Mouse (Mus musculus): ENCODE measurements around the gene S100a11. TPM values are rescaled to one million over a fixed set of nuclear protein-coding genes. Genes with fewer than 3 reads are reported as not detected.

Gene S100a11
- polyA plus RNA-seq, 1 experiment = 21.5 TPM

DNA sequence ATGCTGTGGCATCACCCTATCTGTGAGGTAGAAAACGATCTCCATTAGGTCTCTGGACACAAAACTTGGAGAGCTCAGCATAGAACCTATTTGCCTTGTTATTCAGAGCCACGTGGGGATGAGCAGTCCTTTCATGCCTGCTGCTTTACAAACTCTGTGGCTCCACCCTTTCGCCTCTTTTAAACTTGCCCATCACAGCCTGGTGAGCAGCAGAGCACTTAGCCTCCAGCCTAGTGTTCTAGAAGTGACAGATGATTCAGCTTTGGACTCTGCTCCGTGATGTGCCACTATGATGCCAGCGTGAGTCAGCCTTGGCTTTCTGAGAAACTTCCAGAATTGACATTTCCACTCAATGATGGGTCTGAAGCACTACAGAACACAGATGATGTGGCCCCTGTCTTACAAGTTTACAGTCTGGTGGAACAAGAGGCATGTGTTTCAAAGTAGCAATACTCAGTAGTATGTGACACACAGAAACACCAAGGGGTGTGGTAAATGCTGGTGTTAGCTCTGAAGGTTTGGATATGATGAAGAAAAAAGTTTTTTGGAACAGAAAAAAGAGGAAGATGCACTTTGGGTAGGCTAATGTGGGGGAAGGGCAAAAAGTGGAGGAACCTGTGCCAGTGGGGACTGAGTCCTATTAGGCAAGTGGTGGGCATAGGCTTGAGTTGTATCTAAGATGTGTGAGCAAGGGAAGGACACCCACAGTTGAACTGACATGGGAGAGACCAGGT, 51.9 kb downstream of the S100a11 start:
- H3K4me3 ChIP-seq (ENCODE audit: insufficient read depth, low read length) = no peak overlapping the region
- TF ChIP-seq CTCF (IDR thresholded peaks at IDR 0.05; ENCODE audit: extremely low read depth, insufficient read depth, low read length) = no peak
- no peak overlapping the region for H3K27ac ChIP-seq (ENCODE audit: insufficient read depth, low read length)
- no peaks in the 10 kb centered on the region for H3K4me1 ChIP-seq (ENCODE audit: control insufficient read depth, insufficient read depth, low read length)

Other genes starting within 250 kb of the S100a11 start
- not detected in 2 replicates for gene Flg, start 247.0 kb upstream of the S100a11 start, polyA plus RNA-seq (2012; rRNA removed)
- 0.02 TPM in 2 replicates for gene Hrnr, start 200.7 kb upstream of the S100a11 start, polyA plus RNA-seq (2012; rRNA removed)
- not detected in 2 replicates for gene Rptn, start 126.8 kb upstream of the S100a11 start, polyA plus RNA-seq (2012; rRNA removed)
- 1.5 and 1.8 TPM in 2 replicates for gene Tchh, start 78.2 kb upstream of the S100a11 start, polyA plus RNA-seq (2012; rRNA removed)
- not detected in 2 replicates for gene Tchhl1, start 51.7 kb upstream of the S100a11 start, polyA plus RNA-seq (2012; rRNA removed)
- 45.9 and 56.7 TPM in 2 replicates for gene S100a10, start 34.6 kb downstream of the S100a11 start, polyA plus RNA-seq (2012; rRNA removed)
- gene Tdpoz2, start 132.2 kb downstream of the S100a11 start, polyA plus RNA-seq (2012; rRNA removed) = not detected in 2 replicates
- gene Tdpoz1, start 155.8 kb downstream of the S100a11 start, polyA plus RNA-seq (2012; rRNA removed) = not detected in 2 replicates
- not detected in 2 replicates for gene Gm37596, start 172.6 kb downstream of the S100a11 start, polyA plus RNA-seq (2012; rRNA removed)